Mouse (Mus musculus) ES-Bruce4 (cell line): ENCODE measurements around the gene Zfp68. TPM values are rescaled to one million over a fixed set of nuclear protein-coding genes. Genes with fewer than 3 reads are reported as not detected.

Experiments
- H3K27ac ChIP-seq: 2 replicates; pipeline ENCODE4 v1.5.1; 2012; ENCODE audit warnings: low read length, inconsistent platforms; ENCODE audit not compliant: insufficient read depth
- H3K27me3 ChIP-seq: 2 replicates; pipeline ENCODE4 v1.6.1; 2012; ENCODE audit warnings: mild to moderate bottlenecking, low read length, inconsistent platforms; ENCODE audit not compliant: control insufficient read depth, poor library complexity, insufficient read depth, severe bottlenecking
- H3K36me3 ChIP-seq: 2 replicates; pipeline ENCODE4 v1.6.1; 2012; ENCODE audit warnings: inconsistent platforms, mild to moderate bottlenecking, low read length, moderate library complexity; ENCODE audit not compliant: control insufficient read depth, poor library complexity, insufficient read depth, severe bottlenecking
- H3K4me1 ChIP-seq: one replicate; pipeline ENCODE4 v1.8.1; 2011; ENCODE audit warnings: low read length; ENCODE audit not compliant: control insufficient read depth, insufficient read depth
- H3K4me3 ChIP-seq: 2 replicates; pipeline ENCODE4 v1.5.1; 2011; ENCODE audit warnings: low read depth, mild to moderate bottlenecking, low read length
- H3K9ac ChIP-seq: 2 replicates; pipeline ENCODE4 v1.6.1; 2012; ENCODE audit warnings: low read depth, mild to moderate bottlenecking, inconsistent platforms; ENCODE audit not compliant: poor library complexity, severe bottlenecking
- H3K9me3 ChIP-seq: replicated peaks from 2 replicates; pipeline ENCODE4 v1.6.1; 2012; ENCODE audit warnings: mild to moderate bottlenecking, low read length, inconsistent platforms; ENCODE audit not compliant: control insufficient read depth, poor library complexity, insufficient read depth, severe bottlenecking
- CTCF ChIP-seq: IDR thresholded peaks from one replicate; pipeline ENCODE4 v1.8.1; 2011; ENCODE audit warnings: low read depth, low read length
- EP300 ChIP-seq: IDR thresholded peaks from 2 replicates; pipeline ENCODE4 v1.6.1; 2011; ENCODE audit warnings: low read depth, low read length; ENCODE audit not compliant: insufficient read depth
- POLR2A ChIP-seq: IDR thresholded peaks from one replicate; pipeline ENCODE4 v1.8.1; 2011; ENCODE audit warnings: low read length; ENCODE audit not compliant: insufficient read depth
- polyA plus RNA-seq: library from polyadenylated mRNA; stranded (reverse); fragments of >200 nt; gene quantifications from 2 replicates; pipeline ENCODE4 v1.2.4, GENCODE M21; 2011; ENCODE audit warnings: low read depth; ENCODE audit not compliant: missing spikeins, insufficient read depth, insufficient read length

Gene Zfp68
- polyA plus RNA-seq: 19.3 and 20.5 TPM in 2 replicates

DNA sequence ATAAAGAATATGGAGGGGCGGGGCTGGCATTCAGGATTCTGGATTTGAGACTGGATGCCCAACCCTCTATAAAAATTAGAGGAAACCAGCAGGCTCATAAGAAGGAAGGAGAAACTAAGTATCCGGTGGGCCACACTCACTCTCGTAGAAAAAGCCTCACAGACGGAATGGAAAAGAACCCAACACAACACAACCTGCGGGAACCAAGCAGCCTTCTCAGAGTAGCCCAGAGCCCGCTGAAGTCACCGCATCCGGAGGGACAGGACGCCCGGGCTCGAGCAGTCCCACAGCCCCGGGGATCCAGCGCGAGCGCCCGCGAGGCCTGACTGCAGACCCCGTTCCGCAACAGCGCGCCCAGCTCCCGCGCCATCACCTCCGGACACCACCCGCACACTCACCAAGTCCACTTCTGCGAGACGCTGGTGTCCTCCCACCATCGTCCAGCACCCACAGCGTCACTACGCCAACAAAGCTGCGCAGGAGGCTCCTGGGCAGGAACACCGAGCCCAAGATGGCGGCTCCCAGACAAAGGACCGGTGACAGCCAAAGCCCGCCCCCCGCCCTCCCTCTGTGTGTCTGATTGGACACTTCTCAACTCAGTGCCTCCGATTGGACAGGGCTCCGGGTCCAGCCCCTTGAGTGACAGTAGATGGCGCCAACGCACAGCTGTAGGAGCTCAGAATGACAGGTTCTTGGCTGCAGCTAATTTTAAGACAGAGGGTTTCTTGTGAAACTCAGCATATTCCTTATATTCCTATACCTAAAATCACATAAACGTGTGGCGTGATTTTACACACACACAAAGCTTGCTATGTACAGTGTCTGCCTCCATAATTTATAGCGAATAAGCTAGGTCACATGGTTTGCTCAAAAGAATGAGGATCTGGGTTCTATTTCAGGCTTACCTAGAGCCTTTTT, at the start of gene Zfp68:
Gene Zfp68, minus strand, starts transcription at position 551 of the 918 bp plus-strand sequence.
- Histone ChIP-seq H3K4me3 (peak within 1 kb of the TSS; percentile 100), H3K27ac (no peak within 1 kb of the TSS), H3K36me3 (peaks cover 2% of the 10 kb centered on the region; the same call in 1 of the 2 replicates), H3K9me3 (no peaks in the 10 kb centered on the region), H3K4me1 (no peaks in the 10 kb centered on the region), H3K27me3 (no peaks in the 10 kb centered on the region), H3K9ac (peak within 1 kb of the TSS; percentile 92)
- TF ChIP-seq POLR2A (peak; percentile 71), CTCF (peak; percentile 27), EP300 (no peak)

DNA sequence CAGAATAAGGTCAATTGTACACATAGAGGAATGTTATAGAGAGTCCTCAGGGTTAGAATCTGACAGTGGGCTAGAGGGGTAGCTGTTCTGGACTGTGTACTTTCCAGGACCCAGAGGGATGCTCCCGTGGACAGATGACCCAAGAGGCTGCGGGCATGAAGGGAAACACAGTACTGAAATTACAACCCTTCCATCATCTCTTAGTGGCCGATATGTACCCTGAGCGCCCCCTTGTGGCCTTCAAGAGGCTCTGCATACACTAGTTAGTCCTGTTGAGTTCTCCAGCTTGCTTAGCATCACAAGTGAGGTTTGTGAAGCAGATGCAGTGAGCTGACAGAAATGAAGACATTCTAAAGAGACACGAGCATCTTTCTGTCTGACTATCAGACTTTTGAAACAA, 39.4 kb upstream of the Zfp68 start:
- Histone ChIP-seq H3K4me1 (no peaks in the 10 kb centered on the region), H3K9ac (no peak overlapping the region), H3K36me3 (no peaks in the 10 kb centered on the region), H3K27ac (no peak overlapping the region), H3K4me3 (no peak overlapping the region), H3K27me3 (no peaks in the 10 kb centered on the region), H3K9me3 (no peaks in the 10 kb centered on the region)
- no peak for TF ChIP-seq POLR2A
- TF ChIP-seq EP300: no peak
- peak; percentile 61 for TF ChIP-seq CTCF

DNA sequence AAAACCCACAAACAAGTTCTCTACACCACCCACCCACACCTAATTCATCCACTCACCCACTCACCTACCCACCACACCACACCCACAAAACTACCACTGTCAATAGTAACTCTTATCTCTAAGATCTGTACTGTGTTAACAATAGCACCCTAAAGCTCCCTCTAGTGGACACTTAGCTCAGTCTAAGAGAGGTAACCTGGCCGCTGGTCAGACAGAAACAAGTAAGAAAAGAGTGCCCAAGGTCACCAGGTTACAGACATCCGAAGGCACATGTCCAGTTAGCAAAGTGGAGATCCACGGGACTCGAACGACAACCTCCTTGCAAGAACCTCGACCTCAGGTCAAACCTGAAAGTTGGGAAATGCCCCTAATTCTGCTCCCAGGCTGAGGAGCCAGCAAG, 38.3 kb upstream of the Zfp68 start:
- TF ChIP-seq CTCF: peak; percentile 5
- TF ChIP-seq EP300: no peak
- Histone ChIP-seq H3K27me3 (no peaks in the 10 kb centered on the region), H3K9me3 (no peaks in the 10 kb centered on the region), H3K9ac (no peak overlapping the region), H3K36me3 (no peaks in the 10 kb centered on the region), H3K4me1 (no peaks in the 10 kb centered on the region), H3K4me3 (no peak overlapping the region), H3K27ac (no peak overlapping the region)

DNA sequence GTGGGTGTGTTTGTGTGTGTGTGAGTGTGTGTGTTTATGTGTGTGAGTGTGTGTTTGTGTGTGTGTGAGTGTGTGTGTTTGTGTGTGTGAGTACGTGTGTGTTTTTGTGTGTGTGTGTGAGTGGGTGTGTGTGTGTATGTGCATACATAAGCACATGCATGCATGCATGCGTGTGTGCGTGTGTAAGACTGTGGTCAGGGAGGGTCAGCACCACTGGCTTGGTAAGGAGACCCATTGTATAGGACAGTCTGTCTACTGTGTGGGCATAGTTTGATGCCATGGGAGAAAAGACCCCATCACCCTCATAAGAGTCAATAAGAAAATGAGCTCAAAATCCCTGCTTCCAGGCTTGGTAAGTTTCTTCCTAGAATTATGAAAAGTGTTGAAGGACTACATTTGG, 37.8 kb upstream of the Zfp68 start:
- Histone ChIP-seq H3K9ac (no peak overlapping the region), H3K9me3 (no peaks in the 10 kb centered on the region), H3K36me3 (no peaks in the 10 kb centered on the region), H3K4me3 (no peak overlapping the region), H3K27ac (no peak overlapping the region), H3K4me1 (no peaks in the 10 kb centered on the region), H3K27me3 (no peaks in the 10 kb centered on the region)
- TF ChIP-seq POLR2A: no peak
- TF ChIP-seq CTCF: no peak
- no peak for TF ChIP-seq EP300

DNA sequence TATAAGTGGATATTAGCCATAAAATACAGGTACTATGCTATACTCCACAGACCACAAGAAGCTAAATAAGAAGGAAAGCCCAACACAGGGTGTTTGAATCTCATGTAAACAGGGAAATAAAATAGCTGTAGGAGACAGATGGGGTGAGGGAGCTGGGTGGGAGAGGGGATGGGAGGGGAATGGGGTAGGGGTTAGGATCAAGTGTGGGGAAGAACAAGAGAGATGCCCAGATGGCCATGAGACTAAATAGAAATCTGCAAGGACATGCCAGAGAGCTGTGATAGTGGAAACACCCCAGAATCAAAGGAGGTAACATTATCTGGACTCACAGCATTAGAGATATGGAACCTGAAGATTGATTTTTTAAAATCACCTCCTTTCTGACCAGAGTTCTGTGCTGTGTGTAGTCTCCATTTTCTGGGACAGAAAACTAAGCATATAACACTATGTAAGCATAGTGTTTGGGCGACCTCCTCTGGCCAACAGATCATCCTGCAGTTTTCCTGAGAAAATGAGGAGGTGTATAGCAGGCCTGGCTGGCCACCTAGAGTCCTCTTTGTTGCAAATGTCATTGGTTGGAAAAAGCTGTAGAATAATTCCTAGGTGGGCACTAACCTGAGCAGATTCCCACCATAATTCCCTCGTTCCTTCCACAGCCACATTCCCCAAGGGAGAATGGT, 37.1 kb upstream of the Zfp68 start:
- Histone ChIP-seq H3K27me3 (no peaks in the 10 kb centered on the region), H3K36me3 (no peaks in the 10 kb centered on the region), H3K27ac (no peak overlapping the region), H3K9ac (no peak overlapping the region), H3K9me3 (no peaks in the 10 kb centered on the region), H3K4me1 (no peaks in the 10 kb centered on the region), H3K4me3 (no peak overlapping the region)
- TF ChIP-seq POLR2A (no peak), EP300 (no peak), CTCF (peak; percentile 48)

DNA sequence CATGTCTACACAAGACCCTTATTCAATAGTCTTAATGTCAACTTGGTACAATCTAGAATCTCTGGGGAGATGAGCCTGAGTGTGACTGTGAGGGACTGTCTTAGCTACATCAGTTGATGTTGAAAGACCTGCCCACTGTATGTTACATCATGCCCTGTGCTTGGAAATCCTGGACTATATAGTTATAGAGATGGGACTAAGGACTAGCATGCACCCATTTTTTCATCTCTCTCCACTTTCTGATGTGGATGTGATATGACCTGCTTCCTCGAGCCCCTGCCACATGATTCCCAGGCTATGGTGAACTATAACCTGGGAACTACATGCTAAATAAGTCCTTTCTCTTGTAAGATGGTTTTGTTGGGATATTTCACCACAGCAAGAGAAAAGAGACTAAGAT, 33.4 kb upstream of the Zfp68 start:
- Histone ChIP-seq H3K27ac (no peak overlapping the region), H3K4me1 (no peaks in the 10 kb centered on the region), H3K9ac (no peak overlapping the region), H3K27me3 (no peaks in the 10 kb centered on the region), H3K9me3 (no peaks in the 10 kb centered on the region), H3K36me3 (no peaks in the 10 kb centered on the region), H3K4me3 (no peak overlapping the region)
- TF ChIP-seq EP300 (no peak), POLR2A (no peak), CTCF (no peak)
